Mouse (Mus musculus) midbrain, embryonic 16.5 days (tissue): ENCODE data around the gene Gpr183. TPM values are rescaled to one million over a fixed set of nuclear protein-coding genes. Genes with fewer than 3 reads are reported as not detected.

ENCODE experiments used
- ATAC-seq: fragments of 200-750 bp; cut with Nextera tagmentation; 2 replicates; pipeline ENCODE4 v1.8.0; 2017; ENCODE audit warnings: moderate TSS enrichment
- H3K27ac ChIP-seq: fragments of 300-500 bp; sonication (generic); 2 replicates; pipeline ENCODE4 v1.5.1; 2014; ENCODE audit warnings: mild to moderate bottlenecking, low read length, mixed read lengths
- H3K27me3 ChIP-seq: fragments of 300-500 bp; sonication (generic); 2 replicates; pipeline ENCODE4 v1.6.1; 2014; ENCODE audit warnings: low read depth, low read length, mixed read lengths; ENCODE audit not compliant: control insufficient read depth, insufficient read depth
- H3K36me3 ChIP-seq: fragments of 300-500 bp; sonication (generic); 2 replicates; pipeline ENCODE4 v1.6.1; 2014; ENCODE audit warnings: mild to moderate bottlenecking, low read length, moderate library complexity, mixed read lengths; ENCODE audit not compliant: control insufficient read depth, insufficient read depth
- H3K4me1 ChIP-seq: fragments of 300-500 bp; sonication (generic); 2 replicates; pipeline ENCODE4 v1.6.1; 2014; ENCODE audit warnings: mild to moderate bottlenecking, low read length, mixed read lengths; ENCODE audit not compliant: control insufficient read depth, insufficient read depth
- H3K4me2 ChIP-seq: fragments of 300-500 bp; sonication (generic); 2 replicates; pipeline ENCODE4 v1.6.1; 2014; ENCODE audit warnings: mild to moderate bottlenecking, low read length, mixed read lengths
- H3K4me3 ChIP-seq: fragments of 300-500 bp; sonication (generic); 2 replicates; pipeline ENCODE4 v1.5.1; 2014; ENCODE audit warnings: low read depth, mild to moderate bottlenecking, low read length, moderate library complexity, mixed read lengths
- H3K9ac ChIP-seq: fragments of 300-500 bp; sonication (generic); 2 replicates; pipeline ENCODE4 v1.6.1; 2014; ENCODE audit warnings: low read depth, low read length, mixed read lengths
- H3K9me3 ChIP-seq: fragments of 300-500 bp; sonication (generic); replicated peaks from 2 replicates; pipeline ENCODE4 v1.6.1; 2014; ENCODE audit warnings: mild to moderate bottlenecking, low read length, mixed read lengths; ENCODE audit not compliant: control insufficient read depth, poor library complexity, severe bottlenecking
- WGBS: fragments of 180-500 bp; shearing (Covaris S2); extraction: QIAGEN DNeasy Blood & Tissue Kit; methylation state at CpG from one replicate; pipeline ENCODE4 v1.1.7; 2014; 5-methylcytosine and 5-hydroxymethylcytosine counted together
- polyA plus RNA-seq: library from polyadenylated mRNA; unstranded; fragments of >200 nt; fragmentation: Nextera tagmentation; extraction: Ambion mirVana; gene quantifications from 2 replicates; pipeline ENCODE4 v1.2.1, GENCODE M21; 2015

Gpr183 gene
- polyA plus RNA-seq, 1 experiment from 2014 or later = 0.89 TPM

GRCm38 (mm10) chr14:121915621-121916020 is 49.4 kb downstream of the Gpr183 start, which contains the start of gene Gpr18:
Gpr18 (minus strand) TSS chr14:121915781.
- no peaks in the 10 kb centered on the region for H3K27me3 ChIP-seq
- no peaks in the 10 kb centered on the region for H3K9me3 ChIP-seq
- H3K9ac ChIP-seq = no peak within 1 kb of the TSS
- no peaks in the 10 kb centered on the region for H3K4me1 ChIP-seq
- ATAC-seq = no peak
- no peak within 1 kb of the TSS for H3K27ac ChIP-seq
- no peak within 1 kb of the TSS for H3K4me2 ChIP-seq
- 82% methylated on average over 8 of the region's 8 CpGs for WGBS
- H3K36me3 ChIP-seq = peaks cover 15% of the 10 kb centered on the region; the same call in 1 of the 2 replicates
- H3K4me3 ChIP-seq = no peak within 1 kb of the TSS

DNA sequence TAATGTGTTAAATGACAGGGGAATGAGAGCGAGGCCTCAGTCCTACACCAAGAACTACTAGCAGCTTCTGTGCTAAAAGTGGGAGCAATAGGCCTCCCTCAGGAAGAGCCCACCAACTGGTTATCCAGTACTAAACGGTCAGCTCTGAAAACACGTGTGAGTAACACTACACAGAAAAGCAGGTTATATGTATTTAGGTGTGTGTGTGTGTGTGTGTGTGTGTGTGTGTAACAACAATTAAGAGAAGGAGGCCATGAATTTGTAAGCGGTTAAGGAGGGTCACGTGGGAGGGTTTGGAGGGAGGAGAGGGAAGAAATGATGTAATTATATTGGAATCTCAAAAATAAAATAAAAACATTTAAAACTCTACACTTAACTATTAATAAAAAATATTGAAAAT is 49.9 kb downstream of the Gpr183 start:
- Histone ChIP-seq H3K27me3 (no peaks in the 10 kb centered on the region), H3K4me2 (no peak overlapping the region), H3K9me3 (no peaks in the 10 kb centered on the region), H3K27ac (no peak overlapping the region), H3K4me3 (no peak overlapping the region), H3K9ac (no peak overlapping the region), H3K36me3 (peaks cover 15% of the 10 kb centered on the region; the same call in 1 of the 2 replicates), H3K4me1 (no peaks in the 10 kb centered on the region)
- 92% methylated on average over 5 of the region's 5 CpGs for WGBS
- ATAC-seq = no peak

- 90% methylated on average over 7 of the region's 7 CpGs for WGBS
- no peak for ATAC-seq
These were observed 52.5 kb downstream of the Gpr183 start for GRCm38 (mm10) chr14:121912501-121912900.

DNA sequence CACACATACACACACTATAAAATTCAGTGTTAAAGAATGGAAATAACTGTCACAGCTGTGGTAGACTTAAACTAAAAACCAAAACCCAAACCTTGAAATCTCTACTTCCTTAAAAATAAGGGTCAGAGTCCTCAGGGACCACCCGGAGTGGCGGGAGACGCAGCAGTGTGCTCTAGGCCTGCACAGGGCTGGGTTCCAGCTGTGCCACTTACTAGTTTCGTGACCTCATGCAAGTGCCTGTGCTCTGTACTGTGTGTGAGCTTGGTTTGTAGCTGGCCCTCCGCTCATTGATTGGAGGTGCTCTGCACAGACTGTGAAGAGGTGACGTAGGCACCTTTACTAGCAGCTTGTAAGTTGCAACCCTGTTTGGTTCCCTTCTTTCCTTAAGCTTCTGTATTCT is 55.1 kb downstream of the Gpr183 start:
- Histone ChIP-seq H3K9ac (no peak overlapping the region), H3K4me2 (no peak overlapping the region), H3K27ac (no peak overlapping the region), H3K36me3 (peaks cover 14% of the 10 kb centered on the region), H3K4me3 (no peak overlapping the region), H3K27me3 (no peaks in the 10 kb centered on the region), H3K9me3 (no peaks in the 10 kb centered on the region), H3K4me1 (no peaks in the 10 kb centered on the region)
- 98% methylated on average over 6 of the region's 6 CpGs for WGBS
- no peak for ATAC-seq

More at GRCm38 (mm10) chr14:121912501-121912900, 52.5 kb downstream of the Gpr183 start:
- Histone ChIP-seq H3K4me2 (no peak overlapping the region), H3K4me1 (no peaks in the 10 kb centered on the region), H3K9ac (no peak overlapping the region), H3K9me3 (no peaks in the 10 kb centered on the region), H3K36me3 (peaks cover 20% of the 10 kb centered on the region), H3K27ac (no peak overlapping the region), H3K4me3 (no peak overlapping the region), H3K27me3 (no peaks in the 10 kb centered on the region)

DNA sequence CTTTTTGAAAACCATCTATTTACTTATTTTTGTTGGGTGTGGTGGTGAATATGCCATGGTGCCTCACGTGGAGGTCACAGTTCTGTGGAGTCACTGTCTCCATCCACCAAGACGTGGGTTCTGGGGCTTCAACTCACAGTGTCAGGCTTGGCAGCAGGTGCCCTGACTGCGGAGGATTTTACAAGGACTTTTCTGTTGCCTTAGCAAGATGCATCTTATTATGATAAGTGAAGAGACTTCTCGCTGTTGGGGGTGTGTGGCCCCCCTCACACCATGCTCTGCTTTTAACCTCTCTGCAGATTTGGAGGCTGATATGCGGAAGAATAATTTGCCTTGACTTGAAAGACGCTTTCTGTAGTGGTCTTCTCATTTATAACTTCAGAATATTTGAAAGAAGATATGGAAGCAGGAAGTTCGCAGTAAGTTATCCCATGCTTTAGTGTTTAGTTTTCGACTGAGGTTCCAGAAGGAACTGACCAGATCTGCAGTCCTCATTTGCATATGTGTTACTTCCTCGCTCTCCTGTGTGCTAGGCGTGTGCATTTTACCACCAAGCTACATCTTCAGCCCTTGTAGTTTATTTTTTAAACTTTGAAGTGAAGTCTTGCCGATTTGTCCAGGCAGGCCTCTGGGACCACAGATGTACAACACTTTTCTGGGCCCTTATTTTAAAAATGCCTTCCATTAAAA is 57.9 kb downstream of the Gpr183 start:
- peaks cover 14% of the 10 kb centered on the region for H3K36me3 ChIP-seq
- H3K27me3 ChIP-seq = no peaks in the 10 kb centered on the region
- no peak overlapping the region for H3K4me2 ChIP-seq
- ATAC-seq = no peak
- H3K9me3 ChIP-seq = no peaks in the 10 kb centered on the region
- no peak overlapping the region for H3K4me3 ChIP-seq
- WGBS = 92% methylated on average over 11 of the region's 11 CpGs
- no peaks in the 10 kb centered on the region for H3K4me1 ChIP-seq
- no peak overlapping the region for H3K9ac ChIP-seq
- no peak overlapping the region for H3K27ac ChIP-seq

GRCm38 (mm10) chr14:121906341-121906991 is 58.5 kb downstream of the Gpr183 start:
- Histone ChIP-seq H3K4me2 (no peak overlapping the region), H3K27ac (no peak overlapping the region), H3K4me1 (no peaks in the 10 kb centered on the region), H3K9ac (no peak overlapping the region), H3K36me3 (peaks cover 8% of the 10 kb centered on the region), H3K9me3 (no peaks in the 10 kb centered on the region), H3K4me3 (no peak overlapping the region), H3K27me3 (no peaks in the 10 kb centered on the region)
- 90% methylated on average over 8 of the region's 8 CpGs for WGBS
- ATAC-seq = no peak

DNA sequence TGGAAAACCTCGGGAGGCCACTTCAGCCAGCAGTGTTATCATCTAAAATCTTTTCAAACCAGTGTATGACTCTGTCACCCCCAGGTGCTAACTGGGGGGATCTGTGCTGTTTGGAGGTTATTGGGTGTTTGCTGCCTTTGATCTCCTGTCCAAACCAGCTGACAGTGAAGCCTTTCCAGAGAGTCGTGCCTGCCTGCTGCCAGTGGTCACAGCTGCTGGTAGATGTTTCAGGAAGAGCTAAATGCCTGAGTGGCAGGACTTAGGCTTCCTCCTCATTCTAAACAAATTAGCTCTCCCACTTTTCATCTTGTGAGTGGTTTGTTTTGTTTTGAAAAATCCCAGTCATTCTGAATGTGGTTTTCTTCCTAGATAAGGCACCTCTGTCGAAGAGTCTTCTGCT is 60.2 kb downstream of the Gpr183 start:
- H3K27ac ChIP-seq = no peak overlapping the region
- H3K4me1 ChIP-seq = no peaks in the 10 kb centered on the region
- no peaks in the 10 kb centered on the region for H3K9me3 ChIP-seq
- WGBS = 74% methylated on average over 3 of the region's 3 CpGs
- no peak overlapping the region for H3K4me3 ChIP-seq
- no peak overlapping the region for H3K4me2 ChIP-seq
- H3K27me3 ChIP-seq = no peaks in the 10 kb centered on the region
- no peak for ATAC-seq
- no peak overlapping the region for H3K9ac ChIP-seq
- H3K36me3 ChIP-seq = peaks cover 3% of the 10 kb centered on the region

- no peak for ATAC-seq
- no peak overlapping the region for H3K9ac ChIP-seq
- H3K27ac ChIP-seq = no peak overlapping the region
- H3K27me3 ChIP-seq = no peaks in the 10 kb centered on the region
- no peak overlapping the region for H3K4me2 ChIP-seq
- WGBS = 93% methylated on average over 7 of the region's 7 CpGs
- no peaks in the 10 kb centered on the region for H3K36me3 ChIP-seq
- no peaks in the 10 kb centered on the region for H3K4me1 ChIP-seq
- no peak overlapping the region for H3K4me3 ChIP-seq
- H3K9me3 ChIP-seq = no peaks in the 10 kb centered on the region
These were observed 61.6 kb downstream of the Gpr183 start for GRCm38 (mm10) chr14:121903381-121903876.
